Mouse (Mus musculus): ENCODE measurements around the gene Nipsnap1. TPM values are rescaled to one million over a fixed set of nuclear protein-coding genes. Genes with fewer than 3 reads are reported as not detected.

The Nipsnap1 gene
- polyA plus RNA-seq, 1 experiment, result 15.1 TPM

- no peaks in the 10 kb centered on the region for H3K27me3 ChIP-seq (ENCODE audit: control insufficient read depth, insufficient read depth, insufficient read length)
- TF ChIP-seq MYOD1 (IDR thresholded peaks at IDR 0.05; ENCODE audit: control insufficient read depth, insufficient read length, low read depth), result no peak
- peak; percentile 76 for TF ChIP-seq MAX (IDR thresholded peaks at IDR 0.05)
- peaks cover 50% of the 10 kb centered on the region for H3K79me2 ChIP-seq (ENCODE audit: control insufficient read depth, insufficient read depth)
- peak within 1 kb of the TSS; percentile 95 for H3ac ChIP-seq (ENCODE audit: control insufficient read depth, insufficient read length, low read depth)
- H3K4me3 ChIP-seq (ENCODE audit: insufficient read depth, poor library complexity, severe bottlenecking), result peak within 1 kb of the TSS; percentile 92
- H3K36me3 ChIP-seq (ENCODE audit: control insufficient read depth, insufficient read depth), result peaks cover 6% of the 10 kb centered on the region
- peaks cover 36% of the 10 kb centered on the region for H3K79me3 ChIP-seq (ENCODE audit: low read depth)
These were observed 21.4 kb downstream of the Nipsnap1 start, which contains the start of gene Thoc5 for GRCm38 (mm10) chr11:4894848-4895816. TSS of gene Thoc5 (plus strand) at chr11:4895320.

- no peak overlapping the region for H3ac ChIP-seq (ENCODE audit: control insufficient read depth, insufficient read length, low read depth)
- H3K79me2 ChIP-seq (ENCODE audit: control insufficient read depth, insufficient read depth), result peaks cover 47% of the 10 kb centered on the region
- H3K36me3 ChIP-seq (ENCODE audit: control insufficient read depth, insufficient read depth), result peaks cover 47% of the 10 kb centered on the region
These were observed 26.7 kb downstream of the Nipsnap1 start for GRCm38 (mm10) chr11:4900437-4900836.

GRCm38 (mm10) chr11:4901956-4902355 lies 28.2 kb downstream of the Nipsnap1 start:
- Histone ChIP-seq H3K79me3 (ENCODE audit: low read depth) (peaks cover 24% of the 10 kb centered on the region), H3K27me3 (ENCODE audit: control insufficient read depth, insufficient read depth, insufficient read length) (no peaks in the 10 kb centered on the region)
- TF ChIP-seq CTCF (IDR thresholded peaks at IDR 0.05; ENCODE audit: control insufficient read depth, insufficient read depth, insufficient read length) (no peak), MYOD1 (IDR thresholded peaks at IDR 0.05; ENCODE audit: control insufficient read depth, insufficient read length, low read depth) (no peak), MAX (IDR thresholded peaks at IDR 0.05) (no peak), CEBPB (IDR thresholded peaks at IDR 0.05; ENCODE audit: low read depth) (no peak), USF1 (IDR thresholded peaks at IDR 0.05; ENCODE audit: low read depth) (no peak), MYOG (IDR thresholded peaks at IDR 0.05; ENCODE audit: control insufficient read depth, extremely low read depth, insufficient read length) (no peak), FOSL1 (IDR thresholded peaks at IDR 0.05; ENCODE audit: insufficient read depth, low read length, poor library complexity, severe bottlenecking) (no peak)

More at GRCm38 (mm10) chr11:4900437-4900836, 26.7 kb downstream of the Nipsnap1 start:
- Histone ChIP-seq H3K27me3 (ENCODE audit: control insufficient read depth, insufficient read depth, insufficient read length) (no peaks in the 10 kb centered on the region), H3K4me3 (ENCODE audit: insufficient read depth, poor library complexity, severe bottlenecking) (no peak overlapping the region), H3K79me3 (ENCODE audit: low read depth) (peaks cover 39% of the 10 kb centered on the region)
- TF ChIP-seq FOSL1 (IDR thresholded peaks at IDR 0.05; ENCODE audit: insufficient read depth, low read length, poor library complexity, severe bottlenecking) (no peak), MYOD1 (IDR thresholded peaks at IDR 0.05; ENCODE audit: control insufficient read depth, insufficient read length, low read depth) (no peak), MYOG (IDR thresholded peaks at IDR 0.05; ENCODE audit: control insufficient read depth, extremely low read depth, insufficient read length) (no peak), USF1 (IDR thresholded peaks at IDR 0.05; ENCODE audit: low read depth) (no peak), CTCF (IDR thresholded peaks at IDR 0.05; ENCODE audit: control insufficient read depth, insufficient read depth, insufficient read length) (no peak), MAX (IDR thresholded peaks at IDR 0.05) (no peak), CEBPB (IDR thresholded peaks at IDR 0.05; ENCODE audit: low read depth) (no peak)

GRCm38 (mm10) chr11:4906231-4906630 lies 32.5 kb downstream of the Nipsnap1 start:
- Histone ChIP-seq H3K36me3 (ENCODE audit: control insufficient read depth, insufficient read depth) (peaks cover 52% of the 10 kb centered on the region), H3K4me3 (ENCODE audit: insufficient read depth, poor library complexity, severe bottlenecking) (no peak overlapping the region), H3K79me2 (ENCODE audit: control insufficient read depth, insufficient read depth) (no peaks in the 10 kb centered on the region), H3ac (ENCODE audit: control insufficient read depth, insufficient read length, low read depth) (no peak overlapping the region), H3K27me3 (ENCODE audit: control insufficient read depth, insufficient read depth, insufficient read length) (no peaks in the 10 kb centered on the region), H3K79me3 (ENCODE audit: low read depth) (no peaks in the 10 kb centered on the region)
- TF ChIP-seq MAX (IDR thresholded peaks at IDR 0.05) (no peak), MYOD1 (IDR thresholded peaks at IDR 0.05; ENCODE audit: control insufficient read depth, insufficient read length, low read depth) (no peak), CEBPB (IDR thresholded peaks at IDR 0.05; ENCODE audit: low read depth) (no peak), FOSL1 (IDR thresholded peaks at IDR 0.05; ENCODE audit: insufficient read depth, low read length, poor library complexity, severe bottlenecking) (no peak)

More at GRCm38 (mm10) chr11:4901956-4902355, 28.2 kb downstream of the Nipsnap1 start:
- peaks cover 32% of the 10 kb centered on the region for H3K79me2 ChIP-seq (ENCODE audit: control insufficient read depth, insufficient read depth)
- H3ac ChIP-seq (ENCODE audit: control insufficient read depth, insufficient read length, low read depth), result no peak overlapping the region
- peaks cover 55% of the 10 kb centered on the region for H3K36me3 ChIP-seq (ENCODE audit: control insufficient read depth, insufficient read depth)
- H3K4me3 ChIP-seq (ENCODE audit: insufficient read depth, poor library complexity, severe bottlenecking), result no peak overlapping the region

GRCm38 (mm10) chr11:4916068-4916467 lies 42.3 kb downstream of the Nipsnap1 start:
- Histone ChIP-seq H3K4me3 (ENCODE audit: insufficient read depth, poor library complexity, severe bottlenecking) (no peak overlapping the region), H3K36me3 (ENCODE audit: control insufficient read depth, insufficient read depth) (peaks cover 72% of the 10 kb centered on the region), H3K27me3 (ENCODE audit: control insufficient read depth, insufficient read depth, insufficient read length) (no peaks in the 10 kb centered on the region), H3ac (ENCODE audit: control insufficient read depth, insufficient read length, low read depth) (no peak overlapping the region), H3K79me2 (ENCODE audit: control insufficient read depth, insufficient read depth) (no peaks in the 10 kb centered on the region), H3K79me3 (ENCODE audit: low read depth) (no peaks in the 10 kb centered on the region)
- TF ChIP-seq FOSL1 (IDR thresholded peaks at IDR 0.05; ENCODE audit: insufficient read depth, low read length, poor library complexity, severe bottlenecking) (no peak), MAX (IDR thresholded peaks at IDR 0.05) (no peak), MYOG (IDR thresholded peaks at IDR 0.05; ENCODE audit: control insufficient read depth, extremely low read depth, insufficient read length) (no peak), CTCF (IDR thresholded peaks at IDR 0.05; ENCODE audit: control insufficient read depth, insufficient read depth, insufficient read length) (no peak)

GRCm38 (mm10) chr11:4921281-4921680 lies 47.5 kb downstream of the Nipsnap1 start:
- Histone ChIP-seq H3K79me2 (ENCODE audit: control insufficient read depth, insufficient read depth) (no peaks in the 10 kb centered on the region), H3K79me3 (ENCODE audit: low read depth) (no peaks in the 10 kb centered on the region), H3K4me3 (ENCODE audit: insufficient read depth, poor library complexity, severe bottlenecking) (no peak overlapping the region), H3ac (ENCODE audit: control insufficient read depth, insufficient read length, low read depth) (no peak overlapping the region), H3K27me3 (ENCODE audit: control insufficient read depth, insufficient read depth, insufficient read length) (no peaks in the 10 kb centered on the region), H3K36me3 (ENCODE audit: control insufficient read depth, insufficient read depth) (peaks cover 89% of the 10 kb centered on the region)
- no peak for TF ChIP-seq USF1 (IDR thresholded peaks at IDR 0.05; ENCODE audit: low read depth)
- TF ChIP-seq MAX (IDR thresholded peaks at IDR 0.05), result no peak
- no peak for TF ChIP-seq MYOD1 (IDR thresholded peaks at IDR 0.05; ENCODE audit: control insufficient read depth, insufficient read length, low read depth)
- TF ChIP-seq CEBPB (IDR thresholded peaks at IDR 0.05; ENCODE audit: low read depth), result no peak
- TF ChIP-seq MYOG (IDR thresholded peaks at IDR 0.05; ENCODE audit: control insufficient read depth, extremely low read depth, insufficient read length), result no peak
- no peak for TF ChIP-seq CTCF (IDR thresholded peaks at IDR 0.05; ENCODE audit: control insufficient read depth, insufficient read depth, insufficient read length)
- TF ChIP-seq FOSL1 (IDR thresholded peaks at IDR 0.05; ENCODE audit: insufficient read depth, low read length, poor library complexity, severe bottlenecking), result no peak

Measured in C2C12 (cell line).